Mouse (Mus musculus) heart, postnatal 36 days (tissue): ENCODE results near the gene A930004D18Rik. TPM values are rescaled to one million over a fixed set of nuclear protein-coding genes. Genes with fewer than 3 reads are reported as not detected.

Source experiments
- DNase-seq, 2 experiments: peaks; one replicate each; pipeline ENCODE4 v3.0.0; 2021 to 2022
- intact Hi-C: fragments of 180-260 bp; cut with DNase I; formaldehyde crosslinking; loops from one replicate; pipeline ENCODE4 v1.15.1; 2025
- total RNA-seq, 2 experiments: library from RNA; stranded (reverse); gene quantifications; 2 replicates each; pipeline ENCODE4 v1.2.3; 2021

The A930004D18Rik gene
- total RNA-seq, result 1 to 10 TPM; 4.6 to 6.2 TPM

DNA sequence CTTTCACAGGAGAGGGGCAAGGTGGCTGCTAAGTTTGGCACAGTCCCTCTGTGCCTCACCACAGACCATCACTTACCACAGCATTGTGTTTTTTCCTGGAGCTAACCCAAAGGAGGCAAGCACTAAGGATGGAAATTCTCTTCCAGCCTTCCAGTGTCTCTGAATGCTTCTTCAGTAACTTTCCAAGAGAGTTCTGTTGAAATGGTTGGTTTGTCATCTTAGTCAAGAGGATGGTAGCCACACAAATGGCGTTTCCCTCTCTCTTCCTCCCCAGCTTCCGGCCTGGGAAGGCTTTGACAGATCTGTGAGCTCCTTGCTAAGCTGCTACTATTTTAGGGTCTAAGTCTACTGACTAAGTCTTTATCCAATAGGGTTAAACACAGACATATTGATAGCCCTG, at the start of gene A930004D18Rik:
Gene A930004D18Rik (minus strand): TSS at position 247 of the 400 bp plus-strand sequence.
- intact Hi-C loops, result loop anchor here (10.0 kb wide), 1 partner anchor 583 kb away; no protein-coding TSS in a partner anchor
- DNase-seq, result no peak

DNA sequence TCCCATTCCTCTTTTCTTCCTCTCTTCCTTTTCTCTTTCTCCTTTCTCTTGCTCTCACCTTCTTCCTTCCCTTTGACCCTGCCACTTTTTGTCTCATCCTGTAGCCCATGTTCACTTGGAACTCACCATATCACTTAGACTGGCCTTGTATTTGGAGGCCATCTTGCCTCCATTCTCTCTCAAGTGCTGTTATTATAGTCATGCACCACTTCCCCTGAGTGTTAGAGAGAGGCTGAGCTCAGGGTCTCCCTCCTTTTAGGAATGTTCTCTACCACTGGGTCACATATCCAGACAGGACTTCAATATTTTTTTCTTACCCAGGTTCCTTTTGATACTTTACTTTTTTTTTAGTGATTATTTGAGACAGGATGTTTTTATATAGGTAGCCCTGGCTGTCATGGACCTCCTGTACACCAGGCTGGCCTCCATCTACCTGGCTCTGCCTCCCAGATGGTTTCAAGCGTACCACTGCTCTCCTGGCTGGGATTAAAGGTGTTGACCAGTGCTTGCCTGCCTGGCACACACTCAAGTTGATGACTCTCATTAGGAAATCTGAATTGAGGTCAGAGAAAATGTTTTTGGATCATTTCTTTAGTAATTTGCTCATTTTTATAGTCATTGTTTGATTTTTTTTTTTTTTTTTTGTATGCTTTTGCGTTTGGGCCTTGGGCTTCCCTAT, 42.8 kb upstream of the A930004D18Rik start:
- DNase-seq, result no peak
- intact Hi-C loops, result no loop called here

DNA sequence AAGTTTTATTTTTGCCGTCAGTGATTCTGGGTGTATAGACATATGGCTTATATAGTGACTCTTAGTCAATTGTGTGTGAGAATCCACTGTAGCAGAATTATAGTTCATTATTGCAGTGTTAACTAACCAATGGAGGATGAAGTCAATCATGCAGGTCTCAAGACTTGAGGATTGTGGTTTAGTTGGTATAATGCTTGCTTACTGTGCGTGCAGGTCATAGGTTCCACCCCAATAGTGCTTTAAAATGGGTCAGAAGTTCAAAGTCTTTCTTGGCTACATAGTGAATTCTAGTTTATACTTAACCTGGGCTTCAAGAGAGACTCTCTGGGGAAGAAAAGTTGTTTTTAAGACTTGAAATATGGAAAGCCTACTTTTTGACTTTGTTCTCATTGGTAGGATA, 34.4 kb upstream of the A930004D18Rik start:
- intact Hi-C loops, result no loop called here
- DNase-seq, result no peak

DNA sequence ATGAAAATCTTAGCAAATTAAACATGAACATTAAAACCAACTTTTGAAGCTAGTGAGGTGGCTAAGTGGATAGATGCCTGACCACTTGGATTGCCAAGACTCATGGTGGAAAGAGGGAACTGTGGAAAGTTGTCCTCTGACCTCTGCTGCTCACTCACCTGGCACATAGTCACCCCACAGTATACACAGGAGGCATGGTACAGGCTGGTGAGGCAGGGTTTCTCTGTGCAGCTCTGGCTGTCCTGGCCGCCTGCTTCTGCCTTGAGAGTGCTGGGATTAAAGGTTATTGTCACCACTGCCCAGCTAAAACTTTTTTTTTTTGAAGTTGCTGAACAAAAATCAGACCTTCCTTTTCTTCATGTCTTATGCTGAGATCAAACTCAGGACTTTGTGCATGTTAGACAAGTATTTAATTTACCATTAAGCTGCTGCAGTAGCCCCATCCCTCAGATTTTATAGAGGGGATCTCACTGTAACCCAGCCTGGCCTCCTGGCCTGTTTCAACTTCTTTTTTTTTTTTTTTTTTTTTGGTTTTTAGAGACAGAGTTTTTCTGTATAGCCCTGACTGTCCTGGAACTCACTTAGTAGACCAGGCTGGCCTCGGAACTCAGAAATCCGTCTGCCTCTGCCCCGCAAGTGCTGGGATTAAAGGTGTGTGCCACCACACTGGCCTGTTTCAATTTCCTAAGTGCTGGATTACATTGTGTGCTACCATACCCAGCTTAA, 30.7 kb upstream of the A930004D18Rik start:
- DNase-seq, result no peak
- intact Hi-C loops, result loop anchor here (5.0 kb wide), 1 partner anchor 139 kb away; no protein-coding TSS in a partner anchor

DNA sequence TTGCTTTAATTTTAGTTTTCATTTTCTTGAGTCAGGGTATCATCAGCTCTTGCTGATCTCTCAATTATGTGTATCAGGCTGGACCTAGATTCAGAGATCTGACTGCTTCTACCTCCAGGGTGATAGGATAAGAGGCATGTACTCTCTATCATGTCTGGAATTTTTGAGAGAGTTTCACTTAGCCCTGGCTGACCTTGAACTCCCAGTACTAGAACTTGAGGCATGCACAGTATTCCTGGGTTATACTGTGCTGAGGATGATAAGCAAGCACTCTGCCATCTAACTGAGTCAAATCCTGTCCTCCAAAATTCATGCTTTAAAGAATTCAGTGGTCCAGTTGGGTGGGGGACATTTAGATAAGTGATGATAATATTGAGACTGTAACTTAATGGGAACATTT, 28.9 kb upstream of the A930004D18Rik start:
- intact Hi-C loops, result loop anchor here (5.0 kb wide), 1 partner anchor 141 kb away; no protein-coding TSS in a partner anchor
- DNase-seq, result no peak

DNA sequence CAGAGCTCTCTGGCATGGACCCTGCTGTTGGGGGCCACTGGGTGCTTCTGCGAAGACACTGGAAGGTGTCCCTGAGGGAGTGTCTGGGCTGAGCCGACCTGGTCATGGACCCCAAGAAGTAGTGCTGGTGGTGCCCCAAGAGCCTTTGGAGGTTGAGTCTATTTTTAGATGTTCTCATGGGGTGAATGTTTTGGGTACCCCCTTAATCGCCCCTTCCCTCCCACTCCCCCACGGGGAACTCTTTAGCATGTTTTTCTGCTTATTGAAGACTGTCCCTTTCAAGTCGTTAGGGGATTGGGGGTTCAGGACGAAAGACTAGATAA, 28.1 kb upstream of the A930004D18Rik start:
- no peak for DNase-seq
- intact Hi-C loops, result loop anchor here (2.0 to 5.0 kb wide), 2 partner anchors 39 to 142 kb away; no protein-coding TSS in a partner anchor

DNA sequence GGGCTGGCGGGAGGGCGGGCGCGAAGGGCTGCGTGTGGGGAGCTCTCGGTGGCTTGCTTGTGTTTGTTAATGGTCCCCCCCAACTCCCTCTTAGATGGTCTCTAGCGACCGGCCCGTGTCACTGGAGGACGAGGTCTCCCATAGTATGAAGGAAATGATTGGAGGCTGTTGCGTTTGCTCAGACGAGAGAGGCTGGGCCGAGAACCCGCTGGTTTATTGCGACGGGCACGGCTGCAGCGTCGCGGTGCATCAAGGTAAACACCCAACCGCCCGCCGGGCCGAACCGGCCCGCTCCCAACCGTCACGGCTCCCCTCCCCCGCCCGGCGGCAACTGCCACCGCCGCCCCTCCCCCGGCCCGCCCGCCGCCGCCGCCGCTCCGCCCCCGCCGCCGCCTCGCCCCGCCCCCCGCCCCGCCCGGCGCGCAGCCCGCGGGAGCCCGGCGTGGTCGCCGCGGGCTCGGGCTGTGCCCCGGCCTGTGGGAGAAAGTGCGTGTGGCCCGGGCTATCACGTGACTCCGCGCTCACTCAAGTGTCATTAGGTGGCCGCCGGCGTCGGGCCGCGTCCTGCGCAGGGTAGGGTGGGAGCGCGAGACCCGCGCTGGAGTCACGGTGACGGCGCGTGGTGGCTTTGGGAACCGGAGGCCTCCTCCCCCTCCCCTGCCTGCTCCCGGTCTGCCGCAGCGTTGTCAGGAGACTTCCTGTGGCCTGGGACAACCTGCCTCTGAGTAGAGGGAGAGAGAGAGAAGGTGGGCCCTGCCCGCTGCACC, 27.6 kb upstream of the A930004D18Rik start:
- intact Hi-C loops, result loop anchor here (2.0 to 5.0 kb wide), 2 partner anchors 38 to 142 kb away; no protein-coding TSS in a partner anchor
- peak; percentile 77 to 86 for DNase-seq

DNA sequence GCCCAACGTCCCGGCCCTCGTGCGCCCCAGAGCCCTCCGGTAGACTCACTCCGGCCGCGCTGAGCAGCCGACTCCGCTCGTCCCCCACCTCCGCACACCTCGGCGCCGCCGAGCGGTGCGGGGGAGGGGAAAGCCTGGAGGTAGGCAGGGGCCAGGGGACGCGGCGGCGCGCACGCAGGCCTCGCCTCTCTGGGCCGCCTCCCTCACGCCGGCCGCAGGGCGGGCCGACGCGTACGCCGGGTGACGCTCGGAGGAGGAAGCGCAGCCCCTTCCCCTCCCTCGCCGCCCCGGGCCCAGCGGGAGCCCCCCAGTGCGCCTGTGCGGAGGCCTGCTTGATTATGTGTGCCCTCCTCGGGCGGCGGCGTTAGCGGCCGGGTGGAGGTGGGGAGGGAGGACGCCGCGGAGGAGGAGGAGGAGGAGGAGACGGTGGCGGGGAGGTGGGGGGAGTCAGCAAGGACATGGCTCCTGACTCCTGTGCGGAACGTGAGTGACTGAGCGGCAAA, 26.9 kb upstream of the A930004D18Rik start:
- intact Hi-C loops, result loop anchor here (2.0 kb wide), 1 partner anchor 38 kb away; no protein-coding TSS in a partner anchor
- DNase-seq, result peak; percentile 86 to 94

DNA sequence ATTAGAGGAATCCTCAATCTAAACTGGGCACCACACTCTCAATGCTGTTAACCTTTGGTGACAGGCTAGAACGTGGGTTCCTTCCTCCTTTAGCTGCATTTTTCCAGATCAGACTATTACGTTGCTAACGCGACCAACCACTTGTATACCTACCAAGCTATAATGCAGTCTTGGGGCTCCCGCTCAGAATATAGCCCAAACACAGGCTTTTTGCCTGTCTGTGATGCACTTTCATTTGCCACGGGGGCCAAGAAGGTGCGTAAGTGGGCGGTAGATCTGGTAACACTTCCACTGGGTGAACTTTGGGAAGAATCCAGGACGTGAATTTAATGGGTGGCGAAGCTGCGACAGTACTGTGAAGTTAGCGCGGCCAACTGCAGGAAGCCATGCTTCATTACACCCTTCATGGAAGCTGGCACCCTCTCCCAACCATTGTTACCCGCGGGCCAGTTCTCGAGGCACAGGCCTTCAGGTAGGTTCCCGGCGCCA, 26.3 kb upstream of the A930004D18Rik start:
- intact Hi-C loops, result loop anchor here (2.0 kb wide), 2 partner anchors 17 to 37 kb away; no protein-coding TSS in a partner anchor
- DNase-seq, result peak; percentile 59 to 78

DNA sequence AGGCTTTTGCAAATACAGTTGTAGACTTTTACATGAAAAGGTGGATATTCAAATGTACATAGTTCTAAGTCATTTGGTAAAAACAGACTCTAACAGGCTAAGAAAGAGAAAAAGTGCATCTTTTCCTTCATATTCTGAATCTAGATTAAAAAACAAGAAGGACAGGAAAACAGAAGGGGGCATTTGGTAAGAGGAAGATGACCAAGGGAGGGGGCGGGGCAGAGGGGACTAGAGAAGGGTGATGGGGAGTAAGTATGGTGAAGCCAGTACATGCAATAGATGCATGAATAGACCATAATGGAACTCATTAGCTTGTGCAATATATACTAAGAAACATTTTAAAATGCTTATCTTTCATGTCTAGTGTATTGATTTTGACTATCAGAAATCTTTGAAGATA, 22.9 kb upstream of the A930004D18Rik start:
- DNase-seq, result no peak
- intact Hi-C loops, result no loop called here

DNA sequence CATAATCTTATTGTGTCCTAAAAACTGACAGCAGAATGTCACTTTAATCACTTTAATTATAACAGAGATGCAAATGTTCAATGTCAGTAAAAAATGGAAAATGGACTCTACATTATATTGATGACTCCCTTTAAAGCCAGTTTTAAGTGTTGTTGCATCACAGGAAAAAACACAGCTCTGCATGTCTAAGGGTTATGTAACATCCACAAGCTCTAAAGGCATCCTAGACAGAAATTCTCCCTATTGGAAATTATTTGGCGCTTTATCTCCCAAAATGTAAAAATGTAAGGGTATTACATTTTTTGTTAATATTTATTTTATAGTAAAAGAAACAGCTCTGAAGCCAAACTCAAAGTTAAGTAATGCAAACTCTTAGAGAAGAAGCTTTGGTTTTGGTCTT, 22.4 kb upstream of the A930004D18Rik start:
- intact Hi-C loops, result no loop called here
- no peak for DNase-seq

DNA sequence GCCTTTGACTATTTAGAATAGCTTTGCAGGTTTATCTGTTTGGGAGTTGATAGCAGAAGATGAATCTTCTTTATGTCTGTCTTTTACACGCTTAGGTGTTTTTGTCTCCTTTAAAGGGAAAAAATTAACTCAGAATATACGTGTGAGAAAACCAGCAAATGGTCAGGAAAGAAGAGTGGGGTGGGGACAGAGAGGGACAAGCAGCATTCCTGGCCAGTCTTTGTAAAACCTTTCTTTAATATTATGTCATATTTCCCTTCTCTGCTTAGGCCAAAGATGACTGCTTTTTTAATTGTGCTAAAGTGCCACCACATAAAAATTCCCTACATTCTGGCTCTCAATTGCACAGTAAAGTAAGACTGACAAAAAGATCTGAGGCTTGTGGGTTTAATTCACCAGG, 21.5 kb upstream of the A930004D18Rik start:
- no peak for DNase-seq
- intact Hi-C loops, result no loop called here

DNA sequence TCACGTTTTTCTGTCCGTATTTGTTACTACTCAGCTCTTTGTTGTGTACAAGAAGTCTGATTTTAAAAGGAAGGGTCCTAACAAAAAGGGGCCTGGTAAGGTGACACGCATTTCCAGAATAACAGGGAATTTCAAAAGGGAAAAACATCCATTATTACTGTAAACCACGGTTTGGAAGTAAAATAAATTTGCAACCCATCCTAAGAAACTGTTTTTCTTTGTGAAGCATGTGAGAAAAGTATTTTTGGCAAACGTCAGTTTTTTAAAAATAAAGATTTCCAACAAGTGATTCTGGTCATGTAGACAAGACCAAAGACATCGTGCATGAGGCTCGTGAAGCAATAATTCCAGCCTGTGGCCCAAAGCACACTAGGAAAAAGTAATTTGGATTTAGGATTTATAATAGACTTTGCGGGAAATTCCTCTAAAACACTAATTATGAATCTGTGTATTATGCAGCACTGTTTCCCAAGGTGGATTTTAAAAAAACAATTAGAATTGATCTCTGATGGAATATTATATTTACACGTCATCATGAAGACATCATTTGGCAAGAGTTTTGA, 20.7 kb upstream of the A930004D18Rik start:
- DNase-seq, result no peak
- intact Hi-C loops, result no loop called here

DNA sequence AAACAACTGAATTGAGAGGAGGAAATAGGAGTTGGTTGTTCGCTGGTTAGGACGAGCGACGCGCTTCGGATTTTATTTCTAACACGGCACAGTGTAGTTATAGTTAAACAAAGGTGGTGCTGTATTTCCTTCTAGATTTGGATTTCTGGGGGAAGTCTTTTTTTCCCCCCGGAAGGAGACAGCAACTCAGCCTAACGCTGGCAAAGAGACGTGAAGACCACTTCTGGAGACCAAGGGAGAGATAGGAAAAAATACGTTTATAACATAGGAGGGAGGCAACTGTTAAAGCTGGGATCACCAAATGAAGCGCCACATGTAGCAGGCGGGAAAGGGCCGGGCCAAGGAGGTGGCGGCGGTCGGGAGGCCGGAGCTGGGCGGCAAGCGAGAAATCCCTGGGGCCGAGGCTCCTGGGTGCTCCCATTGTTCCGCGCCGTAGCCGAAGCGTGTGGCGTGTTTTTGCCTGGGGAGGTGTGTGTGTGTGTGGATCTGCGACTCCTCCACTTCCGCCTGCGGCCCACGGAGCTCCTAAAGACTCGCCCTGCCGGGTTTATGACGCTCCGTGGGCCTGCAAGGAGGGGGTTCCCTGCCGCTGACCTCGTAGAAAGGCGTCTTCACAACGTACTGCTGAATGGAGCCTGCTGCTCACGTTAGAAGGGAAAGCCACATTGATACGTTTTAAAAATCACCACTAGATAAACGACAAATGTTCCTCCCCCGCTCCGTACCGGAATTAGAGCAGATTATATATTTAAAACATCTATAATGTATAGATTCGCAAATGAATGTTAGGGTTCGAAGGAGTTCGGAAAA, 20.0 kb upstream of the A930004D18Rik start:
- intact Hi-C loops, result loop anchor here (1.0 to 2.0 kb wide), 2 partner anchors 10 to 29 kb away; no protein-coding TSS in a partner anchor

DNA sequence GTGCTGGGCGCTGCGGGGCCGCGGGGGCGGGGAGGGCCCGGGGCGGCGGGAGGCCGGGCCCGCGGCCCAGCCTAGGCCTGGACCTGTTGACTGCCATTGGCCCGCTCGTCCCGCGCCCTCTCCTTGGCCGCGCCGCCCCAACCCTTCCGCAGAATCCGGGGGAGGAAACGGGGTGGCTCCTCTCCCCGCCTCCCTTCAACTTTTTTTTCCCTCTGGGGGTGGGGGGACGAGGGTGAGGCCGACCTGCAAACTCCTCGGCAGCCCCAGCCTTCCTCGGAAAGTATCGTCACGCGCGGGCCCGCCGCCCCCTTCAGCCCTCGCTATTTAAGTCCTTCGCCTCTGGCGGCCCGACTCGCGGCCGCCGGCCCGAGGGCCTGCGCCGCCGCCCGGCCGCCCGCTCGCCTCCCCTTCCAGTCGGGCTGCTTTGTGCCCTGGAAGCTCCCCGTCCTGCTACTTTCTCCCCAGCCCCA, 19.3 kb upstream of the A930004D18Rik start:
- intact Hi-C loops, result loop anchor here (1.0 to 2.0 kb wide), 2 partner anchors 10 to 28 kb away; no protein-coding TSS in a partner anchor

More for the DNA sequence above, 20.0 kb upstream of the A930004D18Rik start:
- peak; percentile 69 to 85 for DNase-seq

DNA sequence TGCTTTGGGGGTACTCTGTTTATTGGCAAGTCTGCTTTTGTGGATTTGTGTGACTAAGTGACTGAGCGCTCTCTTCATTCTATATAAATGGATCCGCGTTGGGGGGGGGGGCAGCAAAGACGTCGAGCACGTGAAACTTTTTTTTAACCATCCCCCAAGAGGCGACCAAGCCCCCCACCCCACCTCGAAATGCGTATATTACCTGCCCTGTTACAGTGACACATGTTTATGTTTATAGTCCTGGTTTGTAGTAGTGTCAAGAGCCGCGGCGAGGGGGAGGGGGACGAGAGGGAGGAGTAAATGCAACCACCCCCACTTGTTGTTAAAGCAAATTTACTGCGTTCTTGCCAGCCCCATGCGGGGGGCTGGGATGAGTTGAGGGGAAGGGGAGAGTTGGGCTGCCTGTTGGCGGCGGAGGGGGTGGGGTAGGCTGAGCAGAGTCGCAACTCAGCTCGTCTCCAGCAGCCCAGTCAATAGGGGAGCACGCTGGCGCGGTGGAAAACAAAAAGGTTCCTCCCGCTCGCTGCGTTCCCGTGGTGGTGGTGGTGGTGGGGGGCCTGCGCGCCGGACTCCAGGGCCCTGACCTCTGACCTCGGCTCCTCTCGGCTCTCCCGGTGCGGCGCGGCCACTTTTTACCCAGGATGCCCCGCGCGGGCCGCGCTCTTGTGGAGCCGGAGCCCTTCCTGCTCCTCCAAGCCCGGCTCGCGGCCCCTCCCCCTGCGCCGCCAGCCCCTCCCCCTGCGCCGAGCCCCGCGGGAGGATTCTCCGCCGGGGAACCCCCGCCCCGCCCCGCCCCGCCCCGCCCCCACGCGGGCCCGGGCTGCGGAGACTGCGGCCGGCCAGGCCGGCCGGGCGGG, 18.6 kb upstream of the A930004D18Rik start:
- intact Hi-C loops, result loop anchor here (2.0 kb wide), 1 partner anchor 27 kb away; no protein-coding TSS in a partner anchor

More for the DNA sequence above, 19.3 kb upstream of the A930004D18Rik start:
- DNase-seq, result peak; percentile 92 to 95

DNA sequence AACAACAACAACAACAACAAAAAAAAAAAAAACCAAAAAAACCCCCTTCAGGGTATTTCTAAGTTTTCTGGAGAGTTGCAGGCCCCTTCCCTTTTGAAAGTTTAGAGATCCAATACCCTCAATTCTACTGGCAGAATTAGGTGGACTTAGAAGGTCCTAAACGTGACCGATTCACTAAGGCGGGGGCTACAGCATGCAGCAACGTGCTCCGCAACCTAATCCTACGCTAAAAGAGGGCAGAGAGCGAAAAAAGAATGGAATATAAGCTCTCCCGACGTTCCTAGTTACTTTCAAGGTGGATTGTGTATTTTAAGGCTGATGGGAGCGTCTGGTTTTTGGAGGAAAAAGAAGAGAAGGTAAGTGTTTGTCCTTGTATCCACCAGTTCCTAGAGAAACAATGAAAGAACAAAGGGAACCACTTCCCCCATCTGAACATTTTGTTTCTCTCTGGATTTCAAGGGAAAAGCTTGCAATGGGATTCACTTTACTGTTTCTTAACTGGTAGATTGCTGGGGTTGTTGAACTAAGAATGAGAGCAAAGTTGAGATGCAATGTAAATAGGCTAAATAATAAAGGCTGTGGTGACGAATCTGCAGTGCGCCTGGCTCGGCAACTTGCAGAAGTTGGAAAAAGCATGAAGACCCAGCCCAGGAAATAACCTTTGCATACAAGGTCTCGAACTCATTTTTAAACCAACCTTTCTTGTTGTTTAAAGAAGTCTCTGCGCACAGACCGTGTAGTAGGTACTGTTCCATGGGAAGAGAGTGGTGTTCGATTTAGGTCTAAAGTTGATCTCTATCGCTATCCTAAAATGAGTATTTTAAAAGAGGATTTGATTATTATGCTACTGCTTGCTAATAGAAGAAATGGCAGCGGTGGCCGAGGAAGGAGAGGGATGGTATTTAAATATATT, 17.7 kb upstream of the A930004D18Rik start, which contains the start of gene Mllt10:
Gene Mllt10 (plus strand): TSS at position 222 of the 913 bp plus-strand sequence.
- intact Hi-C loops, result no loop called here
- DNase-seq, result peak in 1 of 2 experiments; percentile 37

More for the DNA sequence above, 18.6 kb upstream of the A930004D18Rik start:
- peak; percentile 95 to 96 for DNase-seq
